Mouse (Mus musculus) kidney, adult 2 months (tissue): ENCODE results near the gene Nup205.
A peak's percentile ranks its signal among the peaks of the same experiment; 100 is the strongest.
"Not testable (repeated sequence)": the region's sequence is repeated elsewhere in the genome, so short reads cannot be mapped to it uniquely, and the experiment has no call there.

Experiments used
- CTCF ChIP-seq: fragments of 200-500 bp; conservative IDR thresholded peaks from 2 replicates; pipeline ENCODE4 v1.5.1; 2011; ENCODE audit warnings: low read depth, mild to moderate bottlenecking, control low read depth, low read length, moderate library complexity, mixed read lengths; ENCODE audit not compliant: insufficient read depth, insufficient read length
- POLR2A ChIP-seq: fragments of 200-500 bp; IDR thresholded peaks from one replicate; pipeline ENCODE4 v1.6.1; 2011; ENCODE audit warnings: low read depth, low read length, control low read depth

DNA sequence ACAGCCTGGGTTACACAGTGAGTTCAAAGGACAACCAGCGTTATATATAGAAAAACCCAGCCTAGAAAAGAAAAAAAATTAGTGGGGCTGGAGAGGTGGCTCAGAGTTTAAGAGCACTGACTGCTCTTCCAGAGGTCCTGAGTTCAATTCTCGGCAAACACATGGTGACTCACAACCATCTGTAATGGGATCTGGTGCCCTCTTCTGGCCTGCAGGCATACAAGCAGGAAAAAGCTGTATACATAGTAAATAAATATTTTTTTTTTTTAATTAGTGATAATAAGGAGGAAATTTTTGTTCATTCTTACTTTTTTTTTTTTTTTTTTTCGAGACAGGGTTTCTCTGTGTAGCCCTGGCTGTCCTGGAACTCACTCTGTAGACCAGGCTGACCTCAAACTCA lies 5.2 kb upstream of the Nup205 start:
- not testable (repeated sequence) for TF ChIP-seq POLR2A
- 0 out of 2 replicates have a peak, but pooled peaks have one; percentile 20 for TF ChIP-seq CTCF
